Mouse (Mus musculus) CD8-positive naive resting alpha-beta T cell, adult 2 months (primary cell): ENCODE measurements around the gene Stpg1.

ENCODE experiments used
- DNase-seq, 2 experiments: peaks; one replicate each; pipeline ENCODE4 v3.0.0; 2022; ENCODE audit warnings: low read depth in 2 of 2, low spot score in 2 of 2

Gene Stpg1

DNA sequence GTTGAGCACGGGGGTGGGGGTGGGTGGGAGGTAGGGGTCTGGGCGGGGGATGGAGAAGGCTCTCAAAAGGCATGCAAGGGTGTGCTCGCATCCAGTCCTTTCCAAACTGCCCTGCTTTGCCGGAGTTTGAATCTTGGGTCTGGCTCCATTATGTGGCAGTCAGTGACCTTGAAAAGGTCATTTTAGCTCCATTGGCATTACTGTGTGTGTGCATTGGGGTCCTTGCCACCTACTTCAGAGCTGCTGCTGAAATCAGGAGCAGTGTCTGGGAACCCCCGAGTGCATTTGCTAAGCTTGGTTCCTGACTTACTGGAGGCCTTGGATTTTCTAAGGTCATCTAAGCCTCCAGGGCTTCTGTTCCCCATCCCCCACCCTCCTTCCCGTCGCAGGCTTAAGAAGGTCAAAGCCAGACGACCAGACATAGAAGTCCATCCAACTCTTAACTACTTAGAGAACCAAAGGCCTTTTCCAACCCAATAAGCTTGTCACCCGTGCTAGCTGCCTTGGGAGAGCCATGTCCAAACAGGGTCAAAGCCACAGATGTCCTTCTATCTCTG lies 54.0 kb downstream of the Stpg1 start:
- no peak for DNase-seq

DNA sequence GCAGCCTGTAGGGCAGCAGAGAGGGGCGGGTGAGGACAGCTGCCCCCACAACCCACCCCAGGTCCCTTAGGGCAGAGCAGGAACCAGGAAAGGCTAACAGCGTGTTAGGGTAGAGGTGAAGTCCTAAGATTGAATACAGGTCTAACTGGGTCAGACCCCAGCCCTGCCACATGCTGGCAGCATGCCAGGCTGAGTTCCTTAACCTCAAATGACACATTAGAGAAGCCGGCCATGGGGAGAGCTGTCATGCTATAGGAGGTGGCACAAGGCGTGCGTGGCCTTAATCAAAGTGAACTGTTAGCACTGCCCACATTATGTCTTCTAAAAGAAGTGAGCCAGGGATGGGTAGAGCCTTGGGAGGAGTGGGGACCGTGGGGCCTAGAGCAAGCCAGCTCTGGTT lies 54.7 kb downstream of the Stpg1 start:
- no peak for DNase-seq

DNA sequence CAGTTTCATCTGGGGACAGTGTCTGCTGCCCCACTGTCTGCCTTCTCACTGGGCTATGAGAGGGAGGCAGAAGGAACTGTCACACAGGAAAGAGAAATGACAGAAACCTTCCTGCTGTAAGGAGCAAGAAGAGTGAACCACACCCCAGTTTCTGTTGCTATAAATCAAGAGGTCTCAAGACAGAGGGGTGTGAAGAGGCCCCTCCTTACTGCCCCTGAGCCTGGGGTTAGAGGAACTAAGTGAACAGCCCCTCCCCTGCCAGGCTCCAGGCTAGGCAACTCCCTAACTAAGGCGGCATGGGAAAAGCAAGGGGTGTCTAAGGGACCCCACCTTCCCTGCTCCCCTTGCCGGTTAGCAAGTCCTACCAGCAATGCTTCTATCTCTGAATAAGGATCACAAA lies 69.2 kb downstream of the Stpg1 start:
- DNase-seq: no peak

- DNase-seq: no peak
Measured at GRCm38 (mm10) chr4:135565400-135565799, 70.8 kb downstream of the Stpg1 start.

DNA sequence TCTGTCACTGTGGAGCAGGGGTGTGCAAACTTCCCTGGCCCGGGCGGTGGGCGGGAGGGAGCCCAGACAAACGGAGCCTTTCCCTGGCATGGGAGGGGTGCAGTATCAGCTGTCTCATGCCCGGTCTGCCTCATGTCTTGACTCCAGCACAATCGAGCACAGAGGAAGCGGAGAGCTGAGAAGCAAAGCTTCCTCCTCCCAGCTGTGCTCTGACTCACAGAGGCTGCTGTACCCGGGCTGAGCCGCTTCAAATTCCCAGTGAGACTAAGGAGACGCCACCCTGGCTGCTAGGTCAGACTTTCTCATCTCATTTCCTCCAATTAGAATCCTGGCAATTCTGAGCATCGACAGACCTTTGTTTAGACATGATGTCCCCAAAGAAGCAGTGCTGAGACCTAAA lies 72.5 kb downstream of the Stpg1 start:
- no peak for DNase-seq

DNA sequence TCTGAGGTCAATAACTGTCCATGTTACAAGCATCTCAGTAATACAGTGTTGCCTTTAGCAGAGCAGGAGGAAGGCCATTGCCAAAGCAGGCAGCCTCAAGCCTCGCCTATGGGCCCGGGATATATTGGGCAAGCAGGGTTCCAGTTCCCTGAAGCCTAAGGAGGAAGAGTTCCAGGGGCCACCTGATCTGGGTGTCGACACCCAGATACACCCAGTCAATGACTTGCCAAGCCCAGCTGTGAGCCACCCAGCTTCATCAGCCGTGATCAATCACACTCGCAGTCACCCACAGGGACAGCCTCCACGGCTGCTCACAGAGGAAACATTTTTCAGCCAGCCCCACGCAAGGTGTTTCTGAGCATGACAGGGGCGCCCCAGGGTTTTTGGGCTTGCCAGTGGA lies 72.9 kb downstream of the Stpg1 start:
- DNase-seq: no peak

DNA sequence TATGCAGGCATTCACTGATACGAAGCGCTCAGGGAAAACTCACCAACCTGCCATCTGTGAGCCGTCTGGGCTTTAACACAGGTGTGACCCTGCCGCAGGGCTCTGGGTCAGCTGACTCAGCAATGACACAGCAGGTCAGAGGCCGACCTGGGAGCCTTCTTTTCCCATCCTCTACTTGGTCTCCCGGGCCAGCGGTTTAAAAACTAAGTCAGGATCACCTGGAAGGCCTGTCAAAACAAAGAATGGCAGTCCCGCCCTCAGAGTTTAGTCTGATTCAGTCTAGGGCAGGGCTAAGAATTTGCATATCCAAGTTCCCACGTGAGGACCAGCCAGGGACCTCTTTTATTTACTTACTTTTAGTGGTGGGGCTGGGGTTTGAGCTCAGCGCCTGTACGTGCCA lies 74.6 kb downstream of the Stpg1 start:
- no peak for DNase-seq

DNA sequence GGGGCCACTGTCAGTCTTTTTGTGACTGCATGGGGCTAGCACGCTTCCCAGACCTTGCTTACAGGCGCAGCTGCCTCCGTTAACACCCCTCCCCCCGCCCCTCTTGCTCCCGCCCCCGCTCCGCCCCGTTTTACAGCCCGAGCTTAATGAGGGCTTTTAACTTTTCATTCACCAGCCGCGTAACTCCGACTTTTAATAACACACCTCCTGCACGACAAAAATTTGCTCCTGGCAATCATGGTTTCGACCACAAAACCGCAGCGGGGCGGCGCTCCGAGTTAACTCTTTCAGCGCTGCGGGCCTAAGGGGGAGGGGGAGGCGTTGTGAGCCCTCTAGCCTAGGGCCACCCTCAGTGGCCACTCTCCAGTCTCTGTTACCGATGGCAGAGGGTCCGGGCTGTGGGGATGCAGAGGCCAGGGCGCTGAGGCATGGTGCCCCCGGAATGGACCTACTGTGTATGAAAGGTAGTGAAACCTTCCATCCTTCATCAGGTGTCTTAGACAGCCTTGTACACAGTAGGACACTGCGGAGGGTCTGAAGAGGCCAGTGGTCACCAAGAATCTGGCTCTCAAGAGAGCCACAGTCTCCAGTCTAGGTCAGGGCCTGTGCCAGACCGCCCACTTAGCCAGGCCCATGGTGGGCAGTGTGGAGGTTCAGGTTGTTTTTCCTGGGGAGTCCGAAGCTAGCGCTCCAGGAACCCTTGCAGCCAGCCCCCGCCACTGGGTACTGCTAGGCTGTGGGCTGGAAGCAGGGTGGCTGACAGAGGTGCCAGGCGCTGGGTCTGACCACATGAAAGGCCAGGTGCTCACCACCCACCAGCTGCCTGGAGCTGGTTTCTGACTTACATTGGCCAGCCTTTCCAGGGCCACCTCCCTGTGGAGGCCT lies 75.8 kb downstream of the Stpg1 start:
- peak; percentile 49 to 59 for DNase-seq

GRCm38 (mm10) chr4:135571037-135571550 lies 76.5 kb downstream of the Stpg1 start:
- DNase-seq: no peak

GRCm38 (mm10) chr4:135572276-135572675 lies 77.7 kb downstream of the Stpg1 start:
- DNase-seq: no peak

DNA sequence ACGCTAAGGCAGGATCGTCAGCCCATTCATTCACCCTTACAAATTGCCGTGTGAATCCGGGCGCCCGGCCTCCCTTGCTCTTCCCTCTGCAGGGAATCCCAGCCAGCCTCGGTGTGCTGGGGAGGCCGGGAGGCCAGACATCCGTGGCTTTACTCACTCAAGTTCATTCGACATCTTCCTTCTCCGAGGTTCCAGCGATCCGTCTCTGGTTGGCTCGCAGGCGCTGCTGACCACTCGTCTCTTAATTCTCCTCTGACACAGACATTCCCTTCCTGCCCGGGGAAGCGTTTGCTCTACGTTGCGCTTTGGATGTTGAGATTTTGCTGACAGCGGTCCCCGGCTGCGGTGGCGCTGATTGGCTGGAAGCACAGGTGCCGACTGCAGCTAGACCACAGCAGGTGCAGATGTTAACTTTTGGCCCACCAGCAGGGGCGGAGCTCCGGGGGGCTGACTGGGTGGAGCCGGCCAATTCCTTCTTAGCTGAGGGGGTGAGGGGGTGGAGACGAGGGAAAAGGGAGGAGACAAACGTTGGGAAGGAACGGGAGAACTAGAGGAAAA lies 78.7 kb downstream of the Stpg1 start, which contains the start of gene Grhl3:
TSS of gene Grhl3 (minus strand) at position 380 of the 558 bp plus-strand sequence.
- DNase-seq: peak; percentile 13 to 24

- no peak for DNase-seq
Measured at GRCm38 (mm10) chr4:135575365-135576140, 81.0 kb downstream of the Stpg1 start.

- DNase-seq: no peak
Measured at GRCm38 (mm10) chr4:135578490-135578889, 83.9 kb downstream of the Stpg1 start.

DNA sequence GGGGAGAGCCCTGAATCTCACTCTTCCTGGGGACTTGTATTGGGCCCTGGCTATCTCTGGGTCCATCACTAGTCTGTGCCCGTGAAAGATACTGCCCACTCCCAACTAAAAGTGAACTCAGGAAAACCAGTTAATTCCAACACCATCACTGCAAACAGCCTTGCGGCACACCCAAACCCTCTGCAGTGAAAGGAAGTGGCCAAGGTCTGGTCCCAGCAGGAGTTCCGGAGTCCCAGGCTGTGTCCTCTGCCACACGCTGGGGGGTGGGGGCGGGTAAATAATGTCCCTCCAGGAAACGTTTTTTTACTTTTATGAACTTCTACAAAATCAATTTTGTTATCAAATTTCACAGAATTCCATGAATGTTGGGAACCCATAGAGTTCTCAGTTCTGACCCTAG lies 85.1 kb downstream of the Stpg1 start:
- no peak for DNase-seq

DNA sequence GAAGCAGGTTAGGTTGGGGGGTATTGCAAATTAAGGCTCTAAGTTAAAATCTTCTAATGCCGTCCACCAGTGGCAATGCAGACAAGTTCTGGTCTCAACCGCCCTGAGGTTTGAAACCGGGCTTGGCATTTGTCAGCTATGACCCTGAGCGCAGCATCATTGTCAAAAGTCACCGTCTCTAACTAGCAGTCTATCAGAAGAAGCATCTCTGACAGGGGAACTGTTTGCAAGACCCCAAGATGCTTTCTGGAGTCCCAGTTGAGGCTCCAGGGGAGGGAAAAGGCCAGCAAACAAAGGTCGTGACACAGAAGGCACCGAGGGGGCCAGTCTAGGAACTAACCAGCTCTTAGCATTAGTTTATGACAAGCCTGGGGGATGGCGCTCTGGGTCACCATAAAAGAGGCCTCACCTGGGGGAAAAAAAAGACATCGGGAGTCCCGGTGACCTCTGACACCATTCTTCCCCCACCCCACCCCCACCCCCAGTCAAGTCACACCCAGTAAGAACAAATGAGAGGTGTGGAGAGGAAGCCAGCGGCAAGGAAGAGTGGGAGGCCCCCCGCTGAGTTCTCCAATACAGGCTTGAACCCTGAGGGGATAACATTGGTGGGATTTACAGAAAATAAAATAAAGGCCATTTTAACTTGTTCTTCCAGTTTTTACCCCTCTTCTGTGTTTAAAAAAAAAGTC lies 86.8 kb downstream of the Stpg1 start:
- DNase-seq: no peak

DNA sequence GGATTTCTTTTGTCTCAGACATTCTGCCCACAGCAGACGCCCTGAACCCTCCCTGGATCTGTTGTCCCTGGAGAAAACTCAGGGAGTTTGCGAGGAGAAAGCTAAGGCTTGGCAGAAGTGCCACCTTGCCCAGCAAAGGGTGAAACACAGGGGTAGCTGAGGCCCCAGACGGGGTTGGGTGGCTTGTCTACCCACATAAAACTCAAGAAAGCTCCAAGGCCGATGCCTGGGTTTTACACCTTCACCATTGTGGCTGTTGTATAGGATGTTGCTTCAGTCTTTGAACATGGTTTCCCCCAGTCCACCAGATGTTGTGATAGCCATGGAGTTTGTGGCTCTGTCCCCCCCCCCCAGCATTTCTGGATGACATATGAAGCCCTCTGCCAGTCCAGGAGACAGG lies 90.2 kb downstream of the Stpg1 start:
- DNase-seq: no peak
